Mouse (Mus musculus) stomach, embryonic 15.5 days (tissue): ENCODE results near the gene Ear1. TPM values are rescaled to one million over a fixed set of nuclear protein-coding genes. Genes with fewer than 3 reads are reported as not detected.
A peak's percentile ranks its signal among the peaks of the same experiment; 100 is the strongest.
"Not testable (repeated sequence)": the region's sequence is repeated elsewhere in the genome, so short reads cannot be mapped to it uniquely, and the experiment has no call there.

Experiments used
- ATAC-seq: fragments of 200-750 bp; cut with Nextera tagmentation; 2 replicates; pipeline ENCODE4 v1.8.0; 2017; ENCODE audit warnings: low read depth, moderate number of reproducible peaks, moderate TSS enrichment; ENCODE audit not compliant: insufficient read depth, low FRiP score
- H3K27ac ChIP-seq: fragments of 300-500 bp; sonication (generic); 2 replicates; pipeline ENCODE4 v1.5.1; 2015; ENCODE audit warnings: mild to moderate bottlenecking, inconsistent platforms
- H3K27me3 ChIP-seq: fragments of 300-500 bp; sonication (generic); replicated peaks from 2 replicates; pipeline ENCODE4 v1.6.1; 2015; ENCODE audit warnings: inconsistent platforms
- H3K36me3 ChIP-seq: fragments of 300-500 bp; sonication (generic); 2 replicates; pipeline ENCODE4 v1.6.1; 2015; ENCODE audit warnings: inconsistent platforms
- H3K4me1 ChIP-seq: fragments of 300-500 bp; sonication (generic); 2 replicates; pipeline ENCODE4 v1.6.1; 2015; ENCODE audit warnings: inconsistent platforms
- H3K4me2 ChIP-seq: fragments of 300-500 bp; sonication (generic); 2 replicates; pipeline ENCODE4 v1.6.1; 2015; ENCODE audit warnings: mild to moderate bottlenecking, inconsistent platforms
- H3K4me3 ChIP-seq: fragments of 300-500 bp; sonication (generic); replicated peaks from 2 replicates; pipeline ENCODE4 v1.5.1; 2015; ENCODE audit warnings: inconsistent platforms
- H3K9ac ChIP-seq: fragments of 300-500 bp; sonication (generic); 2 replicates; pipeline ENCODE4 v1.6.1; 2015; ENCODE audit warnings: inconsistent platforms
- H3K9me3 ChIP-seq: fragments of 300-500 bp; sonication (generic); 2 replicates; pipeline ENCODE4 v1.6.1; 2016; ENCODE audit warnings: inconsistent platforms
- WGBS: fragments of 180-500 bp; shearing (Covaris S2); methylation state at CpG from one replicate; pipeline ENCODE4 v1.1.7; 2015; 5-methylcytosine and 5-hydroxymethylcytosine counted together
- polyA plus RNA-seq: library from polyadenylated mRNA; unstranded; fragments of >200 nt; fragmentation: Nextera tagmentation; extraction: Ambion mirVana; gene quantifications from 2 replicates; pipeline ENCODE4 v1.2.1, GENCODE M21; 2015

Ear1 gene
- polyA plus RNA-seq, 1 experiment from 2014 or later = 1.5 TPM

GRCm38 (mm10) chr14:43843949-43844573, 31.3 kb downstream of the Ear1 start:
- H3K36me3 ChIP-seq, H3K4me2 ChIP-seq, H3K4me1 ChIP-seq, H3K9me3 ChIP-seq, H3K9ac ChIP-seq, H3K27ac ChIP-seq, ATAC-seq, H3K27me3 ChIP-seq, H3K4me3 ChIP-seq: not testable (repeated sequence)
- 74% methylated on average over 4 of the region's 4 CpGs for WGBS

GRCm38 (mm10) chr14:43840976-43841375, 34.3 kb downstream of the Ear1 start:
- ATAC-seq = 0 out of 2 replicates have a peak, but pooled peaks have one; percentile 43
- H3K9ac ChIP-seq, H3K36me3 ChIP-seq, H3K9me3 ChIP-seq, H3K4me1 ChIP-seq, H3K4me3 ChIP-seq, H3K27ac ChIP-seq, H3K4me2 ChIP-seq, H3K27me3 ChIP-seq: not testable (repeated sequence)
- 50% methylated on average over 1 of the region's 1 CpGs for WGBS

DNA sequence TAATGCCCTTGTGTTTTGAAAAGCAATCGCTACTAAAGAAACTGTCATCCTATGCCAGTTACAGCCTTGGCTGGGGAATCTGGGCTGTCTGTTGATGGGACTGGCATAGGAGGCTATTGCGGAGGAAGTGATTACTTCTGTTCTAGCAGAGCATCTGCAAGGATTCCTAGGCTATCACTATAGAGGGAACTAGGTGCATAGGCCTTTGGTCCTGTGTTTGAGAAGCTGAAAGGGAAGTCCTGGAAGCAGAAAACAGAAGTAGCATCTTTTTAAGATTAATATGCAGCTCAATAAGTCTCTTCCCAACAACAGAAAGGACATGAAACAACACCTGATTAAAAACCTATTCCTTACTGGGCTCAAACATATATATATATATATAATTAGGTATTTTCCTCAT, 40.0 kb downstream of the Ear1 start:
- H3K27ac ChIP-seq, H3K4me2 ChIP-seq, H3K9ac ChIP-seq, H3K9me3 ChIP-seq, H3K36me3 ChIP-seq, H3K4me3 ChIP-seq, H3K27me3 ChIP-seq, H3K4me1 ChIP-seq, ATAC-seq: not testable (repeated sequence)
- WGBS = 89% methylated on average over 2 of the region's 2 CpGs

DNA sequence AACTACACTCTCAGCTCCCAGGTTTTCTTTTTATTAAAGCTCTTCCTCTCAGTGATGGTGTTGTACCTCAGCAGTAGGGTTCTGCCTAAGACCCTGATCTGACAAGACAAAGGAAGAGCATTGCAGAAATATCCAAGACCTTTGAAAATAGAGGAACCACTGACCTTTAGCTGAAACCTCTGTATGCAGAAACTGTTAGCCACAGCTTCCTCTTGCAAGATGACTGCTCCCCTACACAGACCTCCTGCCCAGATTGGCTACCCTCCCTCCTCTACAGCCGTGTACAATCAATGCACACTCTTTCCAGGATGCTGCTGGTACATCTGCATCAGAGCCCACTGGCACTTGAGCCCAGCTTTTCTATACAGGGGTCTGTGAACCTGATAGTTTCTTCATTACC, 44.9 kb downstream of the Ear1 start:
- not testable (repeated sequence) for H3K27ac ChIP-seq, ATAC-seq, H3K27me3 ChIP-seq, H3K4me2 ChIP-seq, H3K4me1 ChIP-seq, H3K9me3 ChIP-seq, H3K36me3 ChIP-seq, H3K4me3 ChIP-seq, H3K9ac ChIP-seq
- 54% methylated on average over 1 of the region's 1 CpGs for WGBS

GRCm38 (mm10) chr14:43824176-43824575, 51.1 kb downstream of the Ear1 start:
- not testable (repeated sequence) for H3K27me3 ChIP-seq, H3K9ac ChIP-seq, ATAC-seq, H3K4me3 ChIP-seq, H3K27ac ChIP-seq, H3K4me2 ChIP-seq, H3K4me1 ChIP-seq, H3K9me3 ChIP-seq, H3K36me3 ChIP-seq
- 75% methylated on average over 6 of the region's 6 CpGs for WGBS

GRCm38 (mm10) chr14:43821869-43822268, 53.4 kb downstream of the Ear1 start:
- H3K4me2 ChIP-seq, H3K27me3 ChIP-seq, H3K27ac ChIP-seq, H3K4me1 ChIP-seq, H3K9ac ChIP-seq, ATAC-seq, H3K36me3 ChIP-seq, H3K9me3 ChIP-seq, H3K4me3 ChIP-seq: not testable (repeated sequence)
- whole genome bisulfite sequencing = 39% methylated on average over 1 of the region's 2 CpGs

DNA sequence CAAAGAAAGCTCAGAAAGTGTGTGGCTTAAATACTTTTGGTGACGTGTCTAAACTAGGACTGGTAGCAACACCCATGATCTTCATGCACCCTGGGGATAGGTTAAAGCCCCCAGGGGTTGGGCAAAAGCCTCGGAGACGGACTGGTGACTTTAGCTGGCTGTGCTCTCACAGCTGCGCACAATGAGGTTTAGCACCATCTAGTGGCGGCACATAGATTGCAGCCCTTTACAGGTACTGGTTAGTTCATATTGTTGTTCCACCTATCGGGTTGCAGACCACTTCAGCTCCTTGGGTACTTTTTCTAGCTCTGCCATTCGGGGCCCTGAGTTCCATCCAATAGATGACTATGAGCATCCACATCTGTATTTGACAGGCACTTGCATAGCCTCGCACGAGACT, 62.9 kb downstream of the Ear1 start:
- H3K4me3 ChIP-seq, H3K4me1 ChIP-seq, H3K27ac ChIP-seq, H3K9me3 ChIP-seq, H3K9ac ChIP-seq, H3K4me2 ChIP-seq, H3K36me3 ChIP-seq, ATAC-seq, H3K27me3 ChIP-seq: not testable (repeated sequence)
- 77% methylated on average over 8 of the region's 9 CpGs for WGBS

- not testable (repeated sequence) for ATAC-seq, H3K4me3 ChIP-seq, H3K36me3 ChIP-seq, H3K9me3 ChIP-seq, H3K4me2 ChIP-seq, H3K9ac ChIP-seq, H3K27me3 ChIP-seq, H3K4me1 ChIP-seq, H3K27ac ChIP-seq
- 63% methylated on average over 4 of the region's 4 CpGs for WGBS
Observed at GRCm38 (mm10) chr14:43808142-43808541, 67.2 kb downstream of the Ear1 start.

GRCm38 (mm10) chr14:43804435-43804834, 70.9 kb downstream of the Ear1 start:
- H3K9me3 ChIP-seq, ATAC-seq, H3K27me3 ChIP-seq, H3K9ac ChIP-seq, H3K36me3 ChIP-seq, H3K4me3 ChIP-seq, H3K4me1 ChIP-seq, H3K27ac ChIP-seq, H3K4me2 ChIP-seq: not testable (repeated sequence)
- WGBS = 14% methylated on average over 7 of the region's 7 CpGs

DNA sequence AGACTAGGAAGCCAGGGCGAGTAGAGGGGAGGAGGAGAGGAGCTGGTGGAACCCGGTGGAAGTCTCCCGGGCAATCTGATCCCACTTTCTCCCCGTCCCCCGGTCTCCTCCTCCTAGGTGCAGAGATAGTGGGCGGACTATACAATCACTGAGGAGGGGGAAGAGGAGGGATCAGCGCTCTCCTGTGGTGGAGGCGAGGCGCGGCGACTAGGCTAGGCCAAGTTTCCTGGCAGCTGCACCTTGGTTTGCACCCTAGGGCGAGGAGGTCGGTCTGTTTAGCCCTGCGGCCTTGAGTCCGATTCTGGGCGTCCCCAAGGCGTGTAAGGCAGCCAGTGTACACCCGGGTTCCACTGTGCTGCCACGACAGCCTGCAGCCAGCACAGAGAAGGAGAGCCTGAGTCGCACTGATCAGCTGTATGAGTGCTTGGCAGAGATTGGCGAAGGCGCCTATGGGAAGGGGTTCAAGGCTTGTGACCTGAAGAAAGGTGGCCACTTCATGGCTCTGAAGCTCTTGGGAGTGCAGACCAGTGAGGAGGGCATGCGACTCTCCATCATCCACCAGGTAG, 78.3 kb downstream of the Ear1 start:
- peak; percentile 39; the same call in 1 of the 2 replicates for ATAC-seq
- peak overlapping the region; percentile 8; the same call in 1 of the 2 replicates for H3K4me3 ChIP-seq
- H3K27me3 ChIP-seq, H3K9ac ChIP-seq, H3K36me3 ChIP-seq, H3K27ac ChIP-seq, H3K9me3 ChIP-seq, H3K4me1 ChIP-seq: not testable (repeated sequence)
- peak overlapping the region; percentile 42 for H3K4me2 ChIP-seq
- WGBS = 15% methylated on average over 22 of the region's 23 CpGs

- H3K27ac ChIP-seq = no peak overlapping the region
- H3K36me3 ChIP-seq = no peaks in the 10 kb centered on the region
- peak overlapping the region; percentile 42 for H3K4me2 ChIP-seq
- 20% methylated on average over 14 of the region's 14 CpGs for WGBS
- H3K4me3 ChIP-seq = peak overlapping the region; percentile 8; the same call in 1 of the 2 replicates
- H3K9me3 ChIP-seq = no peaks in the 10 kb centered on the region
- H3K4me1 ChIP-seq = no peaks in the 10 kb centered on the region
- peak; percentile 43; the same call in 1 of the 2 replicates for ATAC-seq
- no peaks in the 10 kb centered on the region for H3K27me3 ChIP-seq
- no peak overlapping the region for H3K9ac ChIP-seq
Observed at GRCm38 (mm10) chr14:43796069-43796904, 79.0 kb downstream of the Ear1 start.

DNA sequence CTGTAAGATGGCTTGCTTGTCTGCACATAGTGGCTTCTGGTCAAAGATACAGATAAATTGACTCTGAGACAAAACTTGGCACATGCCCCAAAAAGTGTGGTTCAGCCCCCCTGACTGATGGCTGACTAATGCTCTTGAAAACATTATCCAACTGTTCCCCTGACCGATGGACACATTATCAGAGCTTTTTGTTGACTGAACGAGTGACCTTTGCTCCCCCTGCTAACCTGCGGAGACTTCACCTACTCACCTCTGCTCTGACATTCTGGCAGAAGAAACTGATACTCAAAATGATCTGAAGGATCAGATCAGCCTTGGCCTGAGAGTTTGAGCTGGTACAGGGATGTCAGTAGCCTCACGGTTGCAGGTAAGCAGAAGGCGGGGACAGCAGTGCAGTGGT, 81.5 kb downstream of the Ear1 start:
- H3K36me3 ChIP-seq, ATAC-seq, H3K27ac ChIP-seq, H3K9me3 ChIP-seq, H3K4me3 ChIP-seq, H3K4me2 ChIP-seq, H3K27me3 ChIP-seq, H3K9ac ChIP-seq, H3K4me1 ChIP-seq: not testable (repeated sequence)
- 39% methylated on average over 5 of the region's 5 CpGs for WGBS
